Mouse (Mus musculus): Measurements from ENCODE around the gene Gm11020.
"Not testable (repeated sequence)": the region's sequence is repeated elsewhere in the genome, so short reads cannot be mapped to it uniquely, and the experiment has no call there.

DNA sequence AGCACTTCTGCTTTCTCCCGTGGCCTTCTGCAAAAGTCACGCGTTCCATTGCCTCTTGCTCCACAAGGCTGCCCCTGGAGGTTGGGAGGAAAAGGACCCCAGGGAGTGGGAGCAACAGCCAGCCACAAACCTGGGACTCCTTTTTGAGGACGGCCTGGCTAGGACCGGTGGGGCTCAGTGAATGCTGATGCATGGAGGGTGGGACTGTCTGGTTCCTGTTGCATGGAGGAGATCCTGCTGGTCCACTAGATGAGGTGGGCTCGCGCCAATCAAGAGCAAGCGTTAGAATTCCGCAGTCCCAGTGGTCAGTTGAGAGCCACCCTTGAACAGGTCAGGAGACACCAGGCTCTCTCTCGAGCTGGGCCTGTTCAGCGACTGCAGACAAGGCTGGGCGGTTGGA is 563 bp downstream of the Gm11020 start, which contains the start of gene Cmtm2b:
- not testable (repeated sequence) for TF ChIP-seq CTCF (IDR thresholded peaks at IDR 0.05; ENCODE audit: extremely low read depth, insufficient read length, insufficient replicate concordance, low read depth, low read length); POLR2A (IDR thresholded peaks at IDR 0.05; ENCODE audit: low read depth, low read length)

All from small intestine, adult 2 months (tissue).